Mouse (Mus musculus): ENCODE results near the gene Dlg3. TPM values are rescaled to one million over a fixed set of nuclear protein-coding genes. Genes with fewer than 3 reads are reported as not detected.

Gene Dlg3
- polyA plus RNA-seq, 1 experiment = 3.1 TPM

DNA sequence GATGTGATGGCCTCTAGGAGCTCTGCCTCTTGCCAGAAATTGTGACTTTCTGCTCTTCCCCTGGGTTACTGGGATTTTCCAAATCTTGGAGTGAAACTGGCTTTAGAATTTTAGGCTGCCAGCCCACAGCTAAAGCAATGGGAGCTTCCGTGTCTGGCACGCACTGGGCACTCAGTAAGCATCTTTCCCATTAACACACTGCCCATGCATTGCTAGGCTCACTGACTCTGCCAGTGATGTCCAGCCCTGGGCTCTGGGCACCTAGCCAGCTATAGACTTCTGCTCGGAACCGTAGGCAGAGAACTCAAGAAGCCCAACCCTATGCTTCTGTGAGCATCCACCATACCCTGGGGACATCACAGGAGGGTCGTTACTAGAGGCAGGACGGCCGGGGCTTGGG lies 48.2 kb downstream of the Dlg3 start:
- TF ChIP-seq CTCF (IDR thresholded peaks at IDR 0.05; ENCODE audit: extremely low read depth, insufficient read depth, insufficient read length, insufficient replicate concordance) (no peak), POLR2A (IDR thresholded peaks at IDR 0.05; ENCODE audit: low read depth, low read length) (no peak)
- Histone ChIP-seq H3K4me3 (ENCODE audit: extremely low read depth, insufficient read depth, insufficient read length) (no peak overlapping the region), H3K27me3 (ENCODE audit: control insufficient read depth, insufficient read depth, low read length) (no peaks in the 10 kb centered on the region), H3K27ac (ENCODE audit: insufficient read depth, low read length) (no peak overlapping the region), H3K36me3 (ENCODE audit: control insufficient read depth, insufficient read depth, low read length) (peaks cover 2% of the 10 kb centered on the region; the same call in 1 of the 2 replicates), H3K4me1 (ENCODE audit: control insufficient read depth, insufficient read depth, insufficient read length) (peaks cover 2% of the 10 kb centered on the region; the same call in 1 of the 2 replicates)
- no peak for DNase-seq (ENCODE audit: low read depth in 1 of 2, low spot score in 2 of 2)
- 86% methylated on average over 7 of the region's 7 CpGs for WGBS

DNA sequence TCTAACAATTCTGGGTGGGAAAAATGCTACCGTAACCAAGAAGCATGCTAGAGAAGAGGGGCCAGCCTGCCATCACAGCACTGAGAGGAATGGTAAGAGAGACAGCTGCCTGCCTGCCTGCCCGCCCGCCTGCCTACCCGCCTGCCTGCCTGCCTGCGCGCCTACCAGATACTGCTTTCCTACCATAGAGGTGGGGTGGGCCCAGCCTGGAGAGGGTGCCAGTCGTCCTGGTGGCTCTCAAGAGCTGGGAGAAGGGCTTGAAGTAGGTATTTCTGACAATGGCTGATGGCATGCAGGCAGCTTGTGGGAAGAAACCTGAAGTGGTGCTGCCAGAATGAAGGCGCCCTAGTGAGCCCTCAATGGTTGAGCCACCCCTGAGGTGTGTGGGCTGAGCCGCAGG lies 51.2 kb downstream of the Dlg3 start:
- Histone ChIP-seq H3K4me1 (ENCODE audit: control insufficient read depth, insufficient read depth, insufficient read length) (peaks cover 2% of the 10 kb centered on the region; the same call in 1 of the 2 replicates), H3K27ac (ENCODE audit: insufficient read depth, low read length) (no peak overlapping the region), H3K27me3 (ENCODE audit: control insufficient read depth, insufficient read depth, low read length) (no peaks in the 10 kb centered on the region), H3K4me3 (ENCODE audit: extremely low read depth, insufficient read depth, insufficient read length) (no peak overlapping the region), H3K36me3 (ENCODE audit: control insufficient read depth, insufficient read depth, low read length) (0 out of 2 replicates have a peak, but pooled peaks cover 2% of the 10 kb centered on the region)
- no peak for DNase-seq (ENCODE audit: low read depth in 1 of 2, low spot score in 2 of 2)
- 86% methylated on average over 9 of the region's 9 CpGs for WGBS
- TF ChIP-seq POLR2A (IDR thresholded peaks at IDR 0.05; ENCODE audit: low read depth, low read length) = no peak
- no peak for TF ChIP-seq CTCF (IDR thresholded peaks at IDR 0.05; ENCODE audit: extremely low read depth, insufficient read depth, insufficient read length, insufficient replicate concordance)

DNA sequence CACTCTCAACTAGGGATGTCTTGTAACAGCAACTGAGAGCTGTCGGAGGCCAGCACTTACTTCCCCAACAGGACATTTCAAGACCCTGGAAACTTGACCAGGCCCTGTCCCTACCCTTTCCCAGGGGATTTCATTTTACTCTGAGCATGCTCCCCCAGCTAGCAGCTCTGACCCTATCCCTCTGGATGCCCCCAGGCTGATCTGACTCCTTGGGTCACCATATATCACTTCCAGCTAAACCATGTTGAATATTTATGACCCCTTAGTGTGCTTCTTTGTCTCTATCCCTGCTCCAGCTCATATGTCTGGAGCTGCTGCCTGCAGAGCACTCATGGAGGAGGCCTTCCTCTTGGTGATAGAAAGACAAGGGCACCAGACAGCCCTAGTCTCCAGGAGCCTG lies 53.6 kb downstream of the Dlg3 start:
- no peak for DNase-seq (ENCODE audit: low read depth in 1 of 2, low spot score in 2 of 2)
- H3K36me3 ChIP-seq (ENCODE audit: control insufficient read depth, insufficient read depth, low read length) = 0 out of 2 replicates have a peak, but pooled peaks cover 2% of the 10 kb centered on the region
- no peak overlapping the region for H3K27ac ChIP-seq (ENCODE audit: insufficient read depth, low read length)
- no peaks in the 10 kb centered on the region for H3K27me3 ChIP-seq (ENCODE audit: control insufficient read depth, insufficient read depth, low read length)
- peaks cover 2% of the 10 kb centered on the region; the same call in 1 of the 2 replicates for H3K4me1 ChIP-seq (ENCODE audit: control insufficient read depth, insufficient read depth, insufficient read length)
- H3K4me3 ChIP-seq (ENCODE audit: extremely low read depth, insufficient read depth, insufficient read length) = no peak overlapping the region
- 97% methylated on average over 1 of the region's 1 CpGs for WGBS
- TF ChIP-seq CTCF (IDR thresholded peaks at IDR 0.05; ENCODE audit: extremely low read depth, insufficient read depth, insufficient read length, insufficient replicate concordance) (no peak), POLR2A (IDR thresholded peaks at IDR 0.05; ENCODE audit: low read depth, low read length) (no peak)

DNA sequence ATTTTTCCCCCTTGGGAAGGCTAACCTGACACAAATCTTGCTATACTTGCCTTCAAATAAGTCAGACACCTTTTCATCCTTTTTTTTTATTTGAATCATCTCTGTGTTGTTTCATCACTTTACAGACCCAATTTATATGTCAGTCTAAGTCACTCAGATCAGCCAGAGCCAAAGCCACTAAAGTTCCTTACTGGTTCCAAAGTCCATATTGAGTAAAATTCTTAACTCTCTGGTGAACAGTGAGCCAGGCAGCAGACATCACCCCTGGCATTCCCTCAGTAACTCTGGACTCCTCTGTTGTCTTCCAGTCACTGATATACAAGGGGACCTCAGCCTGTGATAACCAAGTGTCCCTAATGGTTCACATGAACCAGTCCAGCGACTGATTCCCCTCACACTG lies 58.0 kb downstream of the Dlg3 start:
- DNase-seq (ENCODE audit: low read depth in 1 of 2, low spot score in 2 of 2) = no peak
- no peaks in the 10 kb centered on the region for H3K27me3 ChIP-seq (ENCODE audit: control insufficient read depth, insufficient read depth, low read length)
- no peaks in the 10 kb centered on the region for H3K36me3 ChIP-seq (ENCODE audit: control insufficient read depth, insufficient read depth, low read length)
- WGBS = 76% methylated on average over 1 of the region's 1 CpGs
- no peak overlapping the region for H3K27ac ChIP-seq (ENCODE audit: insufficient read depth, low read length)
- H3K4me1 ChIP-seq (ENCODE audit: control insufficient read depth, insufficient read depth, insufficient read length) = no peaks in the 10 kb centered on the region
- TF ChIP-seq POLR2A (IDR thresholded peaks at IDR 0.05; ENCODE audit: low read depth, low read length) = no peak
- no peak for TF ChIP-seq CTCF (IDR thresholded peaks at IDR 0.05; ENCODE audit: extremely low read depth, insufficient read depth, insufficient read length, insufficient replicate concordance)
- H3K4me3 ChIP-seq (ENCODE audit: extremely low read depth, insufficient read depth, insufficient read length) = no peak overlapping the region

DNA sequence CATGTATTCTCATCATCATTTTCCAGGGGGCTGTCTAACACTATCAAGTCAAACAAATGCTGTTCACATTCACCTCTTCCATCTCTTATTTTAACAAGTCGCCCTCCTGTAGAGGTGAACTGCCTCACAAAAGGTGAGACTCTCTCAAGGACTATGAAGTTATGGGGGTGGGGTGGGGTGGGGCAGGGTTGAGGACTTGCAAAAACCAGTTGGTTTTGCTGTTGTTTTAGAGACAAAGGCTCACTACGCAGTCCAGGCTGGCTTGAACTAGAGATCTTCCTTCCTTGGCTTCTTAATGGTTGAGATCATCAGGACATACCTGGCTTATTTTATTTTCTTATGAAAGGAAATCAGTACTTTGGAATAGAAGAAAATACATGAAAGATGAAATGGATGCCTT lies 65.3 kb downstream of the Dlg3 start:
- DNase-seq (ENCODE audit: low read depth in 1 of 2, low spot score in 2 of 2) = no peak
- 78% methylated on average over 2 of the region's 2 CpGs for WGBS

DNA sequence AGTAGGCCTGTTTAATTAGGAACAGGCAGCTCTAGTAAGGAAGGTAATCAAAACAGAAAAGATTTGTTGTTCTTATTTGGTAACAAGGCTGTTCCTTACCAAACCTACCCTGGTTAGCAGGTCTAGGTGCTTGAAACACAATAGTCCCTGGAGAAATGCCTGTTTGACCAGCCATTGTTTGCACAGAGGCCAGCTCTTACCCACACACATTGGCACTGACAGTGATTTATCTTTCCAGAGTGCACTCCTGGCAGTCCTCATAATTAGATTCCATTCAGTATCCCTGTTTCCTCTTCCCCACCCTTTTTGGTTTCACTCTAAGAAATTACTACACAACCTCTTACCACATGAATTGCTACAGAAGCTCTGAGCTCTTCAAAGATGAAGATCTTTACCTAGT lies 71.7 kb downstream of the Dlg3 start:
- Histone ChIP-seq H3K27me3 (ENCODE audit: control insufficient read depth, insufficient read depth, low read length) (no peaks in the 10 kb centered on the region), H3K4me3 (ENCODE audit: extremely low read depth, insufficient read depth, insufficient read length) (no peak overlapping the region), H3K27ac (ENCODE audit: insufficient read depth, low read length) (no peak overlapping the region), H3K36me3 (ENCODE audit: control insufficient read depth, insufficient read depth, low read length) (no peaks in the 10 kb centered on the region), H3K4me1 (ENCODE audit: control insufficient read depth, insufficient read depth, insufficient read length) (no peaks in the 10 kb centered on the region)
- no peak for TF ChIP-seq POLR2A (IDR thresholded peaks at IDR 0.05; ENCODE audit: low read depth, low read length)
- no peak for TF ChIP-seq CTCF (IDR thresholded peaks at IDR 0.05; ENCODE audit: extremely low read depth, insufficient read depth, insufficient read length, insufficient replicate concordance)
- DNase-seq (ENCODE audit: low read depth in 1 of 2, low spot score in 2 of 2) = no peak

More for the DNA sequence above, 65.3 kb downstream of the Dlg3 start:
- Histone ChIP-seq H3K27me3 (ENCODE audit: control insufficient read depth, insufficient read depth, low read length) (no peaks in the 10 kb centered on the region), H3K4me3 (ENCODE audit: extremely low read depth, insufficient read depth, insufficient read length) (no peak overlapping the region), H3K36me3 (ENCODE audit: control insufficient read depth, insufficient read depth, low read length) (no peaks in the 10 kb centered on the region), H3K4me1 (ENCODE audit: control insufficient read depth, insufficient read depth, insufficient read length) (no peaks in the 10 kb centered on the region), H3K27ac (ENCODE audit: insufficient read depth, low read length) (no peak overlapping the region)
- TF ChIP-seq CTCF (IDR thresholded peaks at IDR 0.05; ENCODE audit: extremely low read depth, insufficient read depth, insufficient read length, insufficient replicate concordance) = no peak
- no peak for TF ChIP-seq POLR2A (IDR thresholded peaks at IDR 0.05; ENCODE audit: low read depth, low read length)

Other genes starting within 250 kb of the Dlg3 start
- gene Dgat2l6, start 242.9 kb upstream of the Dlg3 start, polyA plus RNA-seq (2012; rRNA removed) = not detected in 2 replicates
- not detected in 2 replicates for gene Awat1, start 195.5 kb upstream of the Dlg3 start, polyA plus RNA-seq (2012; rRNA removed)
- gene P2ry4, start 172.9 kb upstream of the Dlg3 start, polyA plus RNA-seq (2012; rRNA removed) = not detected in 2 replicates
- gene Arr3, start 162.2 kb upstream of the Dlg3 start, polyA plus RNA-seq (2012; rRNA removed) = not detected in 2 replicates
- 0.92 and 1.2 TPM in 2 replicates for gene Kif4, start 142.0 kb upstream of the Dlg3 start, polyA plus RNA-seq (2012; rRNA removed)
- gene Pdzd11, start 141.2 kb upstream of the Dlg3 start, polyA plus RNA-seq (2012; rRNA removed) = 6.9 and 7.7 TPM in 2 replicates
- 139 and 153 TPM in 2 replicates for gene Gdpd2, start 37.8 kb upstream of the Dlg3 start, polyA plus RNA-seq (2012; rRNA removed)

All from spleen, adult 2 months (tissue).